Mouse (Mus musculus): ENCODE data around the gene Plppr3.

Plppr3 gene

GRCm38 (mm10) chr10:79874290-79874862 lies at the start of gene Plppr3, which contains the start of gene Prtn3:
Gene Plppr3 (minus strand): TSS chr10:79874634.
Gene Prtn3 (plus strand): TSS chr10:79874476.
- no peak for DNase-seq

- DNase-seq = no peak
Measured at GRCm38 (mm10) chr10:79921572-79921971, 47.1 kb upstream of the Plppr3 start.

- no peak for DNase-seq
Measured at GRCm38 (mm10) chr10:79920958-79921535, 46.6 kb upstream of the Plppr3 start, which contains the start of gene R3hdm4. Gene R3hdm4 (minus strand): TSS chr10:79921208.

- peak; percentile 11 for DNase-seq
Measured at GRCm38 (mm10) chr10:79920056-79920890, 45.8 kb upstream of the Plppr3 start.

GRCm38 (mm10) chr10:79919251-79919849 lies 44.9 kb upstream of the Plppr3 start:
- peak; percentile 29 for DNase-seq

- no peak for DNase-seq
Measured at GRCm38 (mm10) chr10:79918231-79919078, 44.0 kb upstream of the Plppr3 start.

- no peak for DNase-seq
Measured at GRCm38 (mm10) chr10:79917532-79918100, 43.2 kb upstream of the Plppr3 start.

- DNase-seq = peak; percentile 77
Measured at GRCm38 (mm10) chr10:79916808-79917531, 42.5 kb upstream of the Plppr3 start, which contains the start of gene Kiss1r. Gene Kiss1r (plus strand): TSS chr10:79916971.

- peak; percentile 28 for DNase-seq
Measured at GRCm38 (mm10) chr10:79916081-79916480, 41.6 kb upstream of the Plppr3 start.

- DNase-seq = no peak
Measured at GRCm38 (mm10) chr10:79914948-79915596, 40.6 kb upstream of the Plppr3 start.

GRCm38 (mm10) chr10:79914131-79914947 lies 39.9 kb upstream of the Plppr3 start:
- no peak for DNase-seq

- DNase-seq = no peak
Measured at GRCm38 (mm10) chr10:79912412-79912811, 38.0 kb upstream of the Plppr3 start.

GRCm38 (mm10) chr10:79910556-79910955 lies 36.1 kb upstream of the Plppr3 start, which contains the start of gene Gm26602:
Gene Gm26602 (plus strand): TSS chr10:79910856.
- DNase-seq = no peak

- no peak for DNase-seq
Measured at GRCm38 (mm10) chr10:79909092-79909922, 34.9 kb upstream of the Plppr3 start.

GRCm38 (mm10) chr10:79908167-79909091 lies 34.0 kb upstream of the Plppr3 start, which contains the start of gene Med16:
Gene Med16 (minus strand): TSS chr10:79908923.
- peak; percentile 98 for DNase-seq

- DNase-seq = no peak
Measured at GRCm38 (mm10) chr10:79907415-79907814, 33.0 kb upstream of the Plppr3 start.

- no peak for DNase-seq
Measured at GRCm38 (mm10) chr10:79906712-79907111, 32.3 kb upstream of the Plppr3 start.

All from kidney, adult 11 months (tissue).